Mouse (Mus musculus): ENCODE measurements around the gene Gnrhr.
A peak's percentile ranks its signal among the peaks of the same experiment; 100 is the strongest.

Gnrhr gene

DNA sequence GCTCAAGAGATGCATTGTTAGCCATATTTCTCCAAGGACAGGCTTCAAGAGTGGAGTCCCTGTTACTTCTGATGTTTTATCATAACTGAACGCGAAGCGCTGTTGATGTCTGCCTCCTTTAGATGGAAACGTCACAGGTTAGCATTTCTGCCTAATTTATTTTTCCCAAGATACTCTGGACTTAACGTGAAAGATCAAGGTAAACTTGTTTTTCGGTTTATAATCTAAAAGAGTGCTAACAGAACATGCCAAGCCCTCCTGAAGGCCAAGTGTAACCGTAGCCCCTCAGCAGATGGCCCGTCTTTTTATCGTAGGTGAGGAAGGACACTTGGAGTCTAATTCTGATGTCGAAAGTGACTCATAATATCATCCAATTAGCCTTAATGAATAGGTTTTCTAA lies at the start of gene Gnrhr:
Gene Gnrhr (minus strand): TSS at position 101 of the 400 bp plus-strand sequence.
- no peak for DNase-seq (ENCODE audit: low spot score)

DNA sequence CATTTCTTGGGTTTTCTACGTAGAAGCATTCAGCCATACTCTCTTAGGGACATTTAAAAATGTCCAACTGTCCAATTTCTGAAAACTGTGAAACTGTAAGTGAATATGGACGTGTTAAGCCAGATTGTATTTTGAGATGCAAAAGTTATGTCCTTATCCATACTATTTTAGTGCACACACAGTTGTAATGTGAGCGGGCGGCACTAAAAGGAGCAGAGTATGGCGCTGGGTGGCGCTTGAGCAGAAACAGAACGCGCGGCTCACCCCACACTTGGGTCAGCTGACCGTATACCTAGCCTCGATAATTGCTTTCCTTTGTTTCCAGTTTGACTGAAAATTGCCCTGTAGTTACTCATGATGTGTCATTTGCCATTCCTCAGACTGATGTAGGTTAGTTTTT lies 48.9 kb upstream of the Gnrhr start:
- DNase-seq (ENCODE audit: low spot score), result no peak

DNA sequence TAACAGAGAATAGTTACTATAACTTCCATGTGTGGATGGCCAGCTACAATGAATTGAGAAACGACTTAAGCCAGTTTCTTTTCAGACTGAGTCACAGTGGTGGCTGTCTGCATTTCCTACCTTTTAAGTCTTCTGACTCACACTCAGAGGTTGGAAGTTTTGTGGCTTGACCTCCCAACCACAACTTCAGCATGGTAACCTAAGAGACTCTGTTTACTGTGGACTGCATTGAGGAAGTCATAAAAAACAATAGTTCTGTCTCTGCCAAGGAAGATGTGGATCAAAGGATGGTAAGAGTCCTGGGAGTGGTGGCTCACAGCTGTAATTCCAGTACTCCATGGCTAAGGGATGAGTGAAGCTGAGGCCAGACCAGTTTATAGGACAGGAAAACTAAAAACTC lies 47.2 kb upstream of the Gnrhr start:
- DNase-seq (ENCODE audit: low spot score), result no peak

DNA sequence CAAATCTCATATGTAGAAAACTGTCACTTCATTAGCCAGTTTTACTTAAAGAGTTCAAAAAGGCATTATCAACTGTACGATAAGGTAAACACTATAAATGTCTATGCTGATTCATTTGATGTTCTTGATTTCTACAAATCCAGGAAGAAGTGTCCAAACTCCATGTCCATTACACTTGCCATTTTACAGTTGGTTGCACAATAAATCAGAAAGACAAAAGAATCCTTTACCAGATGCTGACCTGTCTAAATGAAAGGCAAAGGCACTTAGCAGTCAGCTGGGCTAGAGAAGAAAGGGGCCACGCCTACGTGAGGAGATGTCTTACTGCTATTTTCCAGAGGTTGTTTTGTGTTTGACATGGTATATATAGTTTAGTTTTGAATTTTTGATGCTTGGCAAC lies 46.6 kb upstream of the Gnrhr start:
- no peak for DNase-seq (ENCODE audit: low spot score)

DNA sequence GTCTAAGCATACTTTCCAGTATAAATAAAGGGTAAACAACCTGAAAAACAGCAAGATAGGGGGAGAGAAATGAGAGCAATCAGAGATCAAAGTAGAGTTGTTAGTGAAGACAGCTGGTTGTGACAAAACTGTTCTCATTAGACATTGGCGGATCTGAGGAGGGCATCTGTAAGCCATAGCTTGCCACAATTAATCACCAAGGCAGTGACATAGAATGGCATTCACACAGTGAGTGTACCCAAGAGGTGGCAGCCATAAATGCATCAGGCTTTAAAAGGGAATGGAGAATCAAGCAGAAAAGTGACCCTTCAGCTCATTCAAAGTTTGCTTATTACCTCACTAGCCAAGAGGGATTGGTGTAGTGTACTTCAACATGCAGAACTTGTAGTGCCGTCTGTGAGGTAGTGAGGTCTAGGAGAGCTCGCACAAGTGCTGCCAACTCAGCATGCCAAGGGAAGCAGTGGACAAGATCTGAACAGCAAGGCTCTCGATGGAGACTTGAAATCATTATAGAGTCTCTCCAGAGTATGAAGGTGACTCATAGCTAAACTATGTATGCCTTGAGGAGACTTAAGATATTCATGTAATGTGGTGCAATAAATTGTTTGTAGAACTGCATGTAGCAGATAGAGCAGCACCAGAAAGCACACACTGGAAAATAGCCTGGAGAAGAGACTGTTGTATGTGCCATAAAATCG lies 29.6 kb upstream of the Gnrhr start:
- no peak for DNase-seq (ENCODE audit: low spot score)

DNA sequence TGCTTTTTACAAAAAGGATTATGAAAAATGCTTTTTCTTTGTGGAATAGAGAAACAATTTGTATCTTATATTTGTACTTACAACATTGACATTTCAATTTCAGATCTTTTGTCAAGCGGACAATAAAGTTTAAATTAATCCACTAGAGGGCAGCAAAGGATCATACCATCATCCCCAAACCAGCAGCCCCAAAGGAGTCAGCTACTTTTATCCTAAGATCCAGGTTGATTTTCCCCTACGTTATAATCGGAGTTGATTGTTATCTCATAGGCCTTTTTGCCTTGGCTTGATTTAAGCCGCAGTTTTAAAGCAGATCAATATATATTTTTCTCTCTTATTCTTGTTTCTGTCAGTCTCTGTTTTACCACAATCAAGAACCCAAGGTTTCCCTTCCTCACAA lies 6.3 kb downstream of the Gnrhr start:
- no peak for DNase-seq (ENCODE audit: low spot score)

DNA sequence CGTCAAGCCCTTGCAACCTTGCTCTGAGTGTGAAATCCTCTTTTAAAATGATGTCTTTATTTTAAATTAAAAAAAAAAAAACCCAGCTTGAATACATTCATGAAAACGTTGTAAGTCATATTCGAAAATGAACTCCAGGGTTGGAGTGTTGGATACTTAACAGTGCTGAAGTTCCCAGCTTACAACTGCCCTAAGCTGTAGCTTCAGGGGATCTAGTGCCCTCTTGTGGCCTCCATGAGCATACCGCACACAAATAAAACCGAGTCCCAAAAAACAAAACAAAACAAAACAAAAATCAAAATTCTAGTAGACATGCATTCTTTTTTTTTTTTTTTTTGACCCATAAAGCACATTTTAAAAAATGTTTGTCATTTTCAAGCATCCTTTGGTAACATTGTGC lies 6.9 kb downstream of the Gnrhr start:
- DNase-seq (ENCODE audit: low spot score), result no peak

DNA sequence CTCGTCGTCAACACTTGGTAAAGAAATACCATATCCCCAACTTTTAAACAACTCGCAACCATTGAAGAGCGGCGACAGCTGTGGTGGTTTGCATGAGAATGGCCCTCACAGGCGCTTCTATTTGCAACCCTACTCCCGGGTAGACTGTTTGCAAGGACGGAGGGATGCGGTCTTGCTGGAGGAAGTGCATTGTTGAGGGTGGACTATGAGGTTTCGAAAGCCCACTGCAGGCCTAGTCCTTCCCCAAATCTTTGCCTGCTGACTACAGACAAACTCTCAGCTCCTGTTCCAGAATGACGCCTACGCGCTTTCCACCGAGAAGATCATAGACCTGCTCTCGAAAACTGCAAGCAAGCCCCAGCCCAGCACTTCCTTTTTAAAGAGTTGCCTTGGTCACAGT lies 7.4 kb downstream of the Gnrhr start:
- no peak for DNase-seq (ENCODE audit: low spot score)

DNA sequence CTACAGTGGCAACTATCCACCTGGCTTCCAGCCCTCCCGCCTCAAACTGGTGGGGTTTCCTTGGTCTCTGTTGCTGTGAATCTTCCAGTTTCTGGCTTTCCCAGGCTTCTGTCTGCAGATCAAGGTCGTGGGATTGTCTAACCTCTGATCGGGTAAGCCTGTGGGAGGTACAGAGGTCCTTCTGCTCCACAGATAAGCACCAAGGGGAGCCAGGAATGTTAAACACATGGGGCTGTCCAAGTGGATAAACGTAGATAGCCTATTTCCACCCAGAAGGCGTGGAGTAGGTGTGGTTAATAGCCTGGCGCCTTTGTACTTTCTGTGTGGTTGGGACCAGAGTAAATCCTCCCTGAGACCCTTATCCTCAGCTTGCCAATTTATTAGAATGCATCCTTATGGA lies 10.3 kb downstream of the Gnrhr start:
- DNase-seq (ENCODE audit: low spot score), result no peak

DNA sequence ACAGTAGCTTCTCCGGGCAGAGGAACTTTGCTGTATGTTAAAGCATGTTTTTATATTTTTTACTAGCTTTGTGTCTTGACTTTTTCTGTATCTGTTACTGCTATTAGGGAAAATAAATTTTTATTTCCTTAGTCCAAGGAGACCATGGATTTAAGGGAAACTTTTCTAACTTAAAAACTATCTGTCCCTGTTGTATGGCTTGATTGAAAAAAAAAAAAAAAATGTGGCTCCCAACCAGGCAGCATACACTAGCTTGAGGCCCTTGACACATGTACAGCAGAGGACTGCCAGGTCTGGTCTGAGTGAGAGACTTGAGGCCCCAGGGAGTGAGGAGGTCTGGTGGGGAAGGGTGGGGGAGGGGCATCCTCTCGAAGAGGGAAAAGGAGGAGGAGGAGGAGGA lies 23.9 kb downstream of the Gnrhr start:
- DNase-seq (ENCODE audit: low spot score), result no peak

DNA sequence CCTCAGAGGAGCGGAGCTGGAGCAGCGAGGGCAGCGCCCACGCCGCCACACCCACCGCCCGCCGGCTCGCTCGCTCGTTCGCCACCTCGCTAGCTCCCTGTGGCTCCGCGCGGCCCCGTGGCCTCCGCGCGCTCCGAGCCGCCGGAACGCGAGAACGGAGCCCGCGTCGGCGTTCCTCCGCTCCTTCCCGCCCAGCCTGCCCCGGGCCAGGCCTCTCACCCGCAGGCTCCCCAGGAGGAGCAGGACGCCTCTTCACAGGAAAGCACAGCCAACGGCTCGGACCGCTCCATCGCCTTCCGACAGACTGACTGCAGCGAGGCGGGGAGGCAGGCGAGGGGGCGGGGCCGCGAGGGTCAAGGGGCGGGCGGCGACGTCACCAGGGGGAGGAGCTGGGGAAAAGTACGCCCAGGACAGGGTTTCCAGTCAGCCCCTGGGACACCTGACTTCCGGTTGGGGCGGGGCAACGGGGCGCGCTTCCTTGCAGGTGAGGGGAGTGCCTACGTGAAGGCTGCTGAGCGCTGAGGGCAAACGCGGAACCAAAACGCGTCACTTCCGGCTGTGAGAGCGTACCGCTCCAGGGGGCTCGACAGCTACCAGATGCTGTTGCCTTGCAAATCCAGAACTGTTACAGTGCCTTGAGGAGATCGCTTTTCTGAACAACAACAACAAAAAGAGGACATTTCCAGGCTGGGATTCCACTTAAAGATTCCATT lies 25.1 kb downstream of the Gnrhr start, which contains the start of gene Uba6:
Gene Uba6 (minus strand): TSS at position 355 of the 713 bp plus-strand sequence.
- peak; percentile 97 for DNase-seq (ENCODE audit: low spot score)

DNA sequence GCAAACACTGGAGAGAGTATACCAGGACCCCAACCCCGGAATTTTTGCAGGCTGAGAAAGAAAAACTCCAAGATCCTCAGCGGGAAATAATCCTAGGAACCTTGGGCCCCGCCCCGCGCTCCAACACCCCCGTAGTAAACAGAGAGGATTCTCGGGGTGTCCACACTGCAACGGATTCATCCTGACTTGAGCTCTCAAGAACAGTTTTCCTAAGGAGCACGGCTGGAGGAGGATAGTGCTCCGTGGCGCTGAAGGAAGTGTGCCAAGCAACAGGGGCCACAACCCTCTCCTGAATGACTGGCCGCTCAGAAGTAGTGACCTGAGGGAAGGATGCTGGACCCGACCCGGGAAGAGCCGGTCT lies 25.6 kb downstream of the Gnrhr start:
- no peak for DNase-seq (ENCODE audit: low spot score)
